Mouse (Mus musculus): ENCODE measurements around the gene Nlrc5. TPM values are rescaled to one million over a fixed set of nuclear protein-coding genes. Genes with fewer than 3 reads are reported as not detected.

The Nlrc5 gene
- polyA plus RNA-seq, 1 experiment, result 0.16 TPM

GRCm38 (mm10) chr8:94453868-94454488 lies 19.8 kb downstream of the Nlrc5 start:
- no peaks in the 10 kb centered on the region for H3K79me3 ChIP-seq (ENCODE audit: low read depth)
- no peaks in the 10 kb centered on the region for H3K36me3 ChIP-seq (ENCODE audit: control insufficient read depth, insufficient read depth)
- H3K27me3 ChIP-seq (ENCODE audit: control insufficient read depth, insufficient read depth, insufficient read length), result no peaks in the 10 kb centered on the region
- H3K4me3 ChIP-seq (ENCODE audit: insufficient read depth, poor library complexity, severe bottlenecking), result no peak overlapping the region
- no peak overlapping the region for H3ac ChIP-seq (ENCODE audit: control insufficient read depth, insufficient read length, low read depth)
- TF ChIP-seq CEBPB (IDR thresholded peaks at IDR 0.05; ENCODE audit: low read depth), result no peak
- no peak for TF ChIP-seq USF1 (IDR thresholded peaks at IDR 0.05; ENCODE audit: low read depth)
- no peaks in the 10 kb centered on the region for H3K79me2 ChIP-seq (ENCODE audit: control insufficient read depth, insufficient read depth)

GRCm38 (mm10) chr8:94454905-94455304 lies 20.7 kb downstream of the Nlrc5 start:
- Histone ChIP-seq H3K4me3 (ENCODE audit: insufficient read depth, poor library complexity, severe bottlenecking) (no peak overlapping the region), H3K27me3 (ENCODE audit: control insufficient read depth, insufficient read depth, insufficient read length) (no peaks in the 10 kb centered on the region), H3ac (ENCODE audit: control insufficient read depth, insufficient read length, low read depth) (no peak overlapping the region), H3K79me3 (ENCODE audit: low read depth) (no peaks in the 10 kb centered on the region), H3K36me3 (ENCODE audit: control insufficient read depth, insufficient read depth) (no peaks in the 10 kb centered on the region), H3K79me2 (ENCODE audit: control insufficient read depth, insufficient read depth) (no peaks in the 10 kb centered on the region)
- TF ChIP-seq USF1 (IDR thresholded peaks at IDR 0.05; ENCODE audit: low read depth) (no peak), CTCF (IDR thresholded peaks at IDR 0.05; ENCODE audit: control insufficient read depth, insufficient read depth, insufficient read length) (no peak), FOSL1 (IDR thresholded peaks at IDR 0.05; ENCODE audit: insufficient read depth, low read length, poor library complexity, severe bottlenecking) (no peak)

GRCm38 (mm10) chr8:94456071-94456470 lies 21.9 kb downstream of the Nlrc5 start:
- H3K36me3 ChIP-seq (ENCODE audit: control insufficient read depth, insufficient read depth), result no peaks in the 10 kb centered on the region
- H3ac ChIP-seq (ENCODE audit: control insufficient read depth, insufficient read length, low read depth), result no peak overlapping the region
- H3K27me3 ChIP-seq (ENCODE audit: control insufficient read depth, insufficient read depth, insufficient read length), result no peaks in the 10 kb centered on the region
- H3K79me3 ChIP-seq (ENCODE audit: low read depth), result no peaks in the 10 kb centered on the region
- H3K4me3 ChIP-seq (ENCODE audit: insufficient read depth, poor library complexity, severe bottlenecking), result no peak overlapping the region
- TF ChIP-seq CTCF (IDR thresholded peaks at IDR 0.05; ENCODE audit: control insufficient read depth, insufficient read depth, insufficient read length) (no peak), USF1 (IDR thresholded peaks at IDR 0.05; ENCODE audit: low read depth) (no peak), FOSL1 (IDR thresholded peaks at IDR 0.05; ENCODE audit: insufficient read depth, low read length, poor library complexity, severe bottlenecking) (no peak), CEBPB (IDR thresholded peaks at IDR 0.05; ENCODE audit: low read depth) (no peak), MAX (IDR thresholded peaks at IDR 0.05) (no peak), MYOD1 (IDR thresholded peaks at IDR 0.05; ENCODE audit: control insufficient read depth, insufficient read length, low read depth) (no peak), MYOG (IDR thresholded peaks at IDR 0.05; ENCODE audit: control insufficient read depth, extremely low read depth, insufficient read length) (no peak)
- no peaks in the 10 kb centered on the region for H3K79me2 ChIP-seq (ENCODE audit: control insufficient read depth, insufficient read depth)

- peak; percentile 53 for TF ChIP-seq CEBPB (IDR thresholded peaks at IDR 0.05; ENCODE audit: low read depth)
- no peak for TF ChIP-seq MYOD1 (IDR thresholded peaks at IDR 0.05; ENCODE audit: control insufficient read depth, insufficient read length, low read depth)
- Histone ChIP-seq H3K79me2 (ENCODE audit: control insufficient read depth, insufficient read depth) (no peaks in the 10 kb centered on the region), H3K4me3 (ENCODE audit: insufficient read depth, poor library complexity, severe bottlenecking) (no peak overlapping the region), H3K27me3 (ENCODE audit: control insufficient read depth, insufficient read depth, insufficient read length) (peaks cover 5% of the 10 kb centered on the region), H3K36me3 (ENCODE audit: control insufficient read depth, insufficient read depth) (no peaks in the 10 kb centered on the region), H3ac (ENCODE audit: control insufficient read depth, insufficient read length, low read depth) (no peak overlapping the region), H3K79me3 (ENCODE audit: low read depth) (no peaks in the 10 kb centered on the region)
Observed at GRCm38 (mm10) chr8:94458567-94458966, 24.4 kb downstream of the Nlrc5 start.

- Histone ChIP-seq H3K36me3 (ENCODE audit: control insufficient read depth, insufficient read depth) (no peaks in the 10 kb centered on the region), H3K79me3 (ENCODE audit: low read depth) (no peaks in the 10 kb centered on the region), H3K27me3 (ENCODE audit: control insufficient read depth, insufficient read depth, insufficient read length) (peaks cover 28% of the 10 kb centered on the region), H3K4me3 (ENCODE audit: insufficient read depth, poor library complexity, severe bottlenecking) (no peak overlapping the region), H3ac (ENCODE audit: control insufficient read depth, insufficient read length, low read depth) (no peak overlapping the region), H3K79me2 (ENCODE audit: control insufficient read depth, insufficient read depth) (no peaks in the 10 kb centered on the region)
- no peak for TF ChIP-seq MYOG (IDR thresholded peaks at IDR 0.05; ENCODE audit: control insufficient read depth, extremely low read depth, insufficient read length)
- no peak for TF ChIP-seq CTCF (IDR thresholded peaks at IDR 0.05; ENCODE audit: control insufficient read depth, insufficient read depth, insufficient read length)
Observed at GRCm38 (mm10) chr8:94469656-94470055, 35.5 kb downstream of the Nlrc5 start.

GRCm38 (mm10) chr8:94470794-94471193 lies 36.6 kb downstream of the Nlrc5 start:
- H3K36me3 ChIP-seq (ENCODE audit: control insufficient read depth, insufficient read depth), result no peaks in the 10 kb centered on the region
- H3K79me2 ChIP-seq (ENCODE audit: control insufficient read depth, insufficient read depth), result no peaks in the 10 kb centered on the region
- TF ChIP-seq FOSL1 (IDR thresholded peaks at IDR 0.05; ENCODE audit: insufficient read depth, low read length, poor library complexity, severe bottlenecking), result no peak
- TF ChIP-seq MYOG (IDR thresholded peaks at IDR 0.05; ENCODE audit: control insufficient read depth, extremely low read depth, insufficient read length), result no peak
- TF ChIP-seq MAX (IDR thresholded peaks at IDR 0.05), result no peak
- no peak for TF ChIP-seq MYOD1 (IDR thresholded peaks at IDR 0.05; ENCODE audit: control insufficient read depth, insufficient read length, low read depth)
- TF ChIP-seq CEBPB (IDR thresholded peaks at IDR 0.05; ENCODE audit: low read depth), result no peak
- no peak for TF ChIP-seq CTCF (IDR thresholded peaks at IDR 0.05; ENCODE audit: control insufficient read depth, insufficient read depth, insufficient read length)
- TF ChIP-seq USF1 (IDR thresholded peaks at IDR 0.05; ENCODE audit: low read depth), result no peak

More at GRCm38 (mm10) chr8:94470794-94471193, 36.6 kb downstream of the Nlrc5 start:
- Histone ChIP-seq H3K27me3 (ENCODE audit: control insufficient read depth, insufficient read depth, insufficient read length) (peaks cover 39% of the 10 kb centered on the region), H3K4me3 (ENCODE audit: insufficient read depth, poor library complexity, severe bottlenecking) (no peak overlapping the region), H3ac (ENCODE audit: control insufficient read depth, insufficient read length, low read depth) (no peak overlapping the region), H3K79me3 (ENCODE audit: low read depth) (no peaks in the 10 kb centered on the region)
